Mouse (Mus musculus) erythroblast, embryonic 14.5 days (primary cell): Measurements from ENCODE around the gene Gm12794. TPM values are rescaled to one million over a fixed set of nuclear protein-coding genes. Genes with fewer than 3 reads are reported as not detected.
"Not testable (repeated sequence)": the region's sequence is repeated elsewhere in the genome, so short reads cannot be mapped to it uniquely, and the experiment has no call there.

Experiments used
- H3K27me3 ChIP-seq: 2 replicates; pipeline ENCODE4 v1.6.1; 2012; ENCODE audit warnings: inconsistent platforms; ENCODE audit not compliant: control insufficient read depth
- H3K36me3 ChIP-seq: 2 replicates; pipeline ENCODE4 v1.6.1; 2012; ENCODE audit warnings: mild to moderate bottlenecking, inconsistent platforms; ENCODE audit not compliant: control insufficient read depth
- H3K4me1 ChIP-seq: 2 replicates; pipeline ENCODE4 v1.6.1; 2012; ENCODE audit warnings: inconsistent platforms; ENCODE audit not compliant: control insufficient read depth
- H3K4me3 ChIP-seq: replicated peaks from 2 replicates; pipeline ENCODE3; 2012; ENCODE audit warnings: moderate library complexity, mild to moderate bottlenecking, inconsistent platforms
- H3K9me3 ChIP-seq: 2 replicates; pipeline ENCODE4 v1.6.1; 2012; ENCODE audit warnings: low read length, inconsistent platforms, mixed read lengths; ENCODE audit not compliant: control insufficient read depth
- GATA1 ChIP-seq: IDR thresholded peaks from 2 replicates; pipeline ENCODE4 v1.6.1; 2012; ENCODE audit warnings: low read length, inconsistent platforms, mixed read lengths
- TAL1 ChIP-seq: IDR thresholded peaks from 3 replicates; pipeline ENCODE4 v1.6.1; 2012; ENCODE audit warnings: low read length, inconsistent platforms, mixed read lengths
- polyA plus RNA-seq: library from polyadenylated mRNA; stranded (reverse); fragments of >175 nt; gene quantifications from 2 replicates; pipeline ENCODE4 v1.2.3, GENCODE M21; 2012

The Gm12794 gene
- not detected in 2 replicates for polyA plus RNA-seq

- not testable (repeated sequence) for H3K4me3 ChIP-seq, H3K27me3 ChIP-seq, H3K4me1 ChIP-seq, H3K36me3 ChIP-seq, H3K9me3 ChIP-seq
Observed at GRCm38 (mm10) chr4:101940107-101940506, at the start of gene Gm12794. Gene Gm12794, plus strand, starts transcription at chr4:101940407.

GRCm38 (mm10) chr4:101893656-101894420 is 46.4 kb upstream of the Gm12794 start, which contains the start of gene C130073F10Rik:
Gene C130073F10Rik, minus strand, starts transcription at chr4:101893789.
- Histone ChIP-seq H3K9me3 (peaks cover 23% of the 10 kb centered on the region), H3K27me3 (no peaks in the 10 kb centered on the region), H3K36me3 (no peaks in the 10 kb centered on the region), H3K4me1 (no peaks in the 10 kb centered on the region), H3K4me3 (no peak within 1 kb of the TSS)
- TF ChIP-seq GATA1 = no peak
- no peak for TF ChIP-seq TAL1

GRCm38 (mm10) chr4:101908821-101909220 is 31.4 kb upstream of the Gm12794 start, which contains the start of gene Gm12800:
Gene Gm12800, plus strand, starts transcription at chr4:101909121.
- not testable (repeated sequence) for H3K36me3 ChIP-seq, H3K27me3 ChIP-seq, H3K4me1 ChIP-seq, H3K4me3 ChIP-seq, H3K9me3 ChIP-seq

GRCm38 (mm10) chr4:101980949-101981348 is 40.7 kb downstream of the Gm12794 start, which contains the start of gene Gm12790:
Gene Gm12790, minus strand, starts transcription at chr4:101981049.
- H3K9me3 ChIP-seq, H3K4me1 ChIP-seq, H3K4me3 ChIP-seq, H3K27me3 ChIP-seq, H3K36me3 ChIP-seq: not testable (repeated sequence)

- Histone ChIP-seq H3K4me3 (no peak overlapping the region), H3K36me3 (no peaks in the 10 kb centered on the region), H3K4me1 (no peaks in the 10 kb centered on the region), H3K9me3 (peaks cover 3% of the 10 kb centered on the region), H3K27me3 (no peaks in the 10 kb centered on the region)
- TF ChIP-seq GATA1 (no peak), TAL1 (no peak)
Observed at GRCm38 (mm10) chr4:101985678-101986077, 45.5 kb downstream of the Gm12794 start.

- not testable (repeated sequence) for H3K36me3 ChIP-seq, H3K4me1 ChIP-seq, H3K9me3 ChIP-seq, H3K27me3 ChIP-seq, H3K4me3 ChIP-seq
Observed at GRCm38 (mm10) chr4:101986326-101986725, 46.1 kb downstream of the Gm12794 start, which contains the start of gene Gm12789. Gene Gm12789, plus strand, starts transcription at chr4:101986626.

Other genes with a start within 250 kb of the Gm12794 start
- not detected in 2 replicates for gene Lepr, start 223.0 kb upstream of the Gm12794 start, polyA plus RNA-seq
- gene B020004J07Rik, start 96.4 kb upstream of the Gm12794 start, polyA plus RNA-seq = not detected in 2 replicates
- not detected in 2 replicates for gene C130073F10Rik, start 46.6 kb upstream of the Gm12794 start, polyA plus RNA-seq
- not detected in 2 replicates for gene Gm12800, start 31.3 kb upstream of the Gm12794 start, polyA plus RNA-seq
- not detected in 2 replicates for gene Gm12790, start 40.6 kb downstream of the Gm12794 start, polyA plus RNA-seq
- not detected in 2 replicates for gene Gm12789, start 46.2 kb downstream of the Gm12794 start, polyA plus RNA-seq
- gene Pde4b, start 147.1 kb downstream of the Gm12794 start, polyA plus RNA-seq = 0.03 and 0.08 TPM in 2 replicates